Mouse (Mus musculus) thymus, adult 2 months (tissue): ENCODE results near the gene Ubr2.

Experiments used
- CTCF ChIP-seq: fragments of 200-500 bp; IDR thresholded peaks from 2 replicates; pipeline ENCODE4 v1.5.1; 2012; ENCODE audit warnings: mild to moderate bottlenecking, control low read depth, low read length, moderate library complexity, borderline replicate concordance; ENCODE audit not compliant: control insufficient read depth, poor library complexity, insufficient read depth; ENCODE audit errors: extremely low read depth
- POLR2A ChIP-seq: fragments of 200-500 bp; IDR thresholded peaks from 2 replicates; pipeline ENCODE4 v1.6.1; 2012; ENCODE audit warnings: mild to moderate bottlenecking, low read length, control low read depth, moderate library complexity; ENCODE audit not compliant: control insufficient read depth, poor library complexity, insufficient read depth; ENCODE audit errors: extremely low read depth

- TF ChIP-seq POLR2A: no peak
- TF ChIP-seq CTCF: no peak
Observed at GRCm38 (mm10) chr17:47042866-47043265, 32.5 kb upstream of the Ubr2 start.
